Mouse (Mus musculus) embryonic facial prominence, embryonic 12.5 days (tissue): ENCODE data around the gene Ski. TPM values are rescaled to one million over a fixed set of nuclear protein-coding genes. Genes with fewer than 3 reads are reported as not detected.
A peak's percentile ranks its signal among the peaks of the same experiment; 100 is the strongest.

Source experiments
- ATAC-seq: fragments of 200-750 bp; cut with Nextera tagmentation; 2 replicates; pipeline ENCODE4 v1.8.0; 2017; ENCODE audit not compliant: insufficient number of reproducible peaks, insufficient read depth, low FRiP score, low TSS enrichment
- H3K27ac ChIP-seq: fragments of 300-500 bp; sonication (generic); 2 replicates; pipeline ENCODE4 v1.5.1; 2016; ENCODE audit warnings: mild to moderate bottlenecking
- H3K27me3 ChIP-seq: fragments of 300-500 bp; sonication (generic); 2 replicates; pipeline ENCODE4 v1.6.1; 2016; ENCODE audit warnings: mild to moderate bottlenecking, moderate library complexity
- H3K36me3 ChIP-seq: fragments of 300-500 bp; sonication (generic); 2 replicates; pipeline ENCODE4 v1.6.1; 2016; ENCODE audit warnings: mild to moderate bottlenecking
- H3K4me1 ChIP-seq: fragments of 300-500 bp; sonication (generic); 2 replicates; pipeline ENCODE4 v1.6.1; 2016
- H3K4me2 ChIP-seq: fragments of 300-500 bp; sonication (generic); replicated peaks from 2 replicates; pipeline ENCODE4 v1.6.1; 2016; ENCODE audit warnings: mild to moderate bottlenecking, moderate library complexity
- H3K4me3 ChIP-seq: fragments of 300-500 bp; sonication (generic); 2 replicates; pipeline ENCODE4 v1.5.1; 2016; ENCODE audit warnings: mild to moderate bottlenecking
- H3K9ac ChIP-seq: fragments of 300-500 bp; sonication (generic); 2 replicates; pipeline ENCODE4 v1.6.1; 2016; ENCODE audit warnings: mild to moderate bottlenecking, moderate library complexity
- H3K9me3 ChIP-seq: fragments of 300-500 bp; sonication (generic); 2 replicates; pipeline ENCODE4 v1.6.1; 2016; ENCODE audit warnings: mild to moderate bottlenecking, moderate library complexity
- WGBS: fragments of 180-500 bp; shearing (Covaris S2); methylation state at CpG from one replicate; pipeline ENCODE4 v1.1.7; 2016; 5-methylcytosine and 5-hydroxymethylcytosine counted together
- polyA plus RNA-seq: library from polyadenylated mRNA; unstranded; fragments of >200 nt; fragmentation: Nextera tagmentation; extraction: Ambion mirVana; gene quantifications from 2 replicates; pipeline ENCODE4 v1.2.1, GENCODE M21; 2016

Ski gene
- polyA plus RNA-seq, 1 experiment from 2014 or later, result 17.7 TPM

- Histone ChIP-seq H3K9me3 (no peaks in the 10 kb centered on the region), H3K4me2 (no peak overlapping the region), H3K27me3 (no peaks in the 10 kb centered on the region), H3K9ac (no peak overlapping the region), H3K36me3 (no peaks in the 10 kb centered on the region), H3K4me3 (no peak overlapping the region), H3K27ac (peak overlapping the region; percentile 64), H3K4me1 (peaks cover 42% of the 10 kb centered on the region)
- 72% methylated on average over 14 of the region's 14 CpGs for WGBS
- no peak for ATAC-seq
Observed at GRCm38 (mm10) chr4:155129996-155130395, 92.4 kb downstream of the Ski start.

GRCm38 (mm10) chr4:155129132-155129917 is 93.1 kb downstream of the Ski start:
- Histone ChIP-seq H3K4me1 (peaks cover 41% of the 10 kb centered on the region), H3K27ac (peak overlapping the region; percentile 64; the same call in 1 of the 2 replicates), H3K27me3 (no peaks in the 10 kb centered on the region), H3K4me2 (no peak overlapping the region), H3K36me3 (no peaks in the 10 kb centered on the region), H3K9me3 (no peaks in the 10 kb centered on the region), H3K4me3 (no peak overlapping the region), H3K9ac (no peak overlapping the region)
- ATAC-seq, result no peak
- 96% methylated on average over 10 of the region's 10 CpGs for WGBS

GRCm38 (mm10) chr4:155128411-155128810 is 94.0 kb downstream of the Ski start:
- no peaks in the 10 kb centered on the region for H3K27me3 ChIP-seq
- WGBS, result 89% methylated on average over 15 of the region's 15 CpGs
- no peak for ATAC-seq
- no peak overlapping the region for H3K27ac ChIP-seq
- no peak overlapping the region for H3K4me2 ChIP-seq
- H3K9me3 ChIP-seq, result no peaks in the 10 kb centered on the region
- H3K36me3 ChIP-seq, result no peaks in the 10 kb centered on the region
- no peak overlapping the region for H3K4me3 ChIP-seq
- no peak overlapping the region for H3K9ac ChIP-seq
- H3K4me1 ChIP-seq, result peaks cover 34% of the 10 kb centered on the region

GRCm38 (mm10) chr4:155126602-155127372 is 95.6 kb downstream of the Ski start:
- no peaks in the 10 kb centered on the region for H3K36me3 ChIP-seq
- no peak for ATAC-seq
- no peak overlapping the region for H3K4me3 ChIP-seq
- no peaks in the 10 kb centered on the region for H3K27me3 ChIP-seq
- 71% methylated on average over 7 of the region's 7 CpGs for WGBS
- no peaks in the 10 kb centered on the region for H3K9me3 ChIP-seq
- H3K4me2 ChIP-seq, result no peak overlapping the region
- H3K27ac ChIP-seq, result 0 out of 2 replicates have a peak overlapping the region, but pooled peaks have one; percentile 5
- peaks cover 43% of the 10 kb centered on the region for H3K4me1 ChIP-seq
- H3K9ac ChIP-seq, result no peak overlapping the region

GRCm38 (mm10) chr4:155126194-155126593 is 96.2 kb downstream of the Ski start:
- H3K27ac ChIP-seq, result no peak overlapping the region

GRCm38 (mm10) chr4:155125310-155125709 is 97.1 kb downstream of the Ski start:
- H3K4me3 ChIP-seq, result no peak overlapping the region
- H3K9me3 ChIP-seq, result no peaks in the 10 kb centered on the region
- no peak overlapping the region for H3K27ac ChIP-seq
- ATAC-seq, result no peak
- no peaks in the 10 kb centered on the region for H3K36me3 ChIP-seq
- H3K9ac ChIP-seq, result no peak overlapping the region; the same call in 1 of the 2 replicates
- peaks cover 36% of the 10 kb centered on the region for H3K4me1 ChIP-seq
- no peak overlapping the region for H3K4me2 ChIP-seq
- WGBS, result 49% methylated on average over 7 of the region's 7 CpGs
- H3K27me3 ChIP-seq, result no peaks in the 10 kb centered on the region

More at GRCm38 (mm10) chr4:155126194-155126593, 96.2 kb downstream of the Ski start:
- no peaks in the 10 kb centered on the region for H3K27me3 ChIP-seq
- no peak overlapping the region for H3K4me3 ChIP-seq
- no peaks in the 10 kb centered on the region for H3K9me3 ChIP-seq
- 85% methylated on average over 5 of the region's 5 CpGs for WGBS
- H3K4me2 ChIP-seq, result no peak overlapping the region
- H3K36me3 ChIP-seq, result no peaks in the 10 kb centered on the region
- H3K4me1 ChIP-seq, result peaks cover 43% of the 10 kb centered on the region
- H3K9ac ChIP-seq, result no peak overlapping the region
- no peak for ATAC-seq

- Histone ChIP-seq H3K4me1 (peaks cover 27% of the 10 kb centered on the region), H3K4me2 (no peak overlapping the region), H3K9ac (no peak overlapping the region), H3K36me3 (no peaks in the 10 kb centered on the region), H3K27ac (0 out of 2 replicates have a peak overlapping the region, but pooled peaks have one; percentile 94), H3K27me3 (no peaks in the 10 kb centered on the region), H3K9me3 (no peaks in the 10 kb centered on the region), H3K4me3 (no peak overlapping the region)
- ATAC-seq, result no peak
- WGBS, result 82% methylated on average over 9 of the region's 9 CpGs
Observed at GRCm38 (mm10) chr4:155123868-155124534, 98.4 kb downstream of the Ski start.

GRCm38 (mm10) chr4:155122444-155123040 is 99.8 kb downstream of the Ski start:
- Histone ChIP-seq H3K27ac (peak overlapping the region; percentile 94), H3K9me3 (no peaks in the 10 kb centered on the region), H3K9ac (peak overlapping the region; percentile 39), H3K27me3 (no peaks in the 10 kb centered on the region), H3K4me3 (no peak overlapping the region), H3K36me3 (no peaks in the 10 kb centered on the region), H3K4me2 (peak overlapping the region; percentile 30; the same call in 1 of the 2 replicates), H3K4me1 (peaks cover 27% of the 10 kb centered on the region)
- WGBS, result 17% methylated on average over 16 of the region's 16 CpGs
- ATAC-seq, result peak; percentile 78

- no peaks in the 10 kb centered on the region for H3K27me3 ChIP-seq
- H3K4me1 ChIP-seq, result peaks cover 27% of the 10 kb centered on the region
- 70% methylated on average over 6 of the region's 6 CpGs for WGBS
- peak; percentile 12 for ATAC-seq
- peak overlapping the region; percentile 94 for H3K27ac ChIP-seq
- H3K9me3 ChIP-seq, result no peaks in the 10 kb centered on the region
- peak overlapping the region; percentile 39 for H3K9ac ChIP-seq
- 0 out of 2 replicates have a peak overlapping the region, but pooled peaks have one; percentile 30 for H3K4me2 ChIP-seq
- H3K36me3 ChIP-seq, result no peaks in the 10 kb centered on the region
- no peak overlapping the region for H3K4me3 ChIP-seq
Observed at GRCm38 (mm10) chr4:155121915-155122443, 100.4 kb downstream of the Ski start.

- ATAC-seq, result no peak
- WGBS, result 87% methylated on average over 6 of the region's 6 CpGs
- H3K4me2 ChIP-seq, result no peak overlapping the region
- H3K27ac ChIP-seq, result peak overlapping the region; percentile 61; the same call in 1 of the 2 replicates
- H3K9me3 ChIP-seq, result no peaks in the 10 kb centered on the region
- no peak overlapping the region for H3K4me3 ChIP-seq
- no peak overlapping the region for H3K9ac ChIP-seq
- H3K36me3 ChIP-seq, result no peaks in the 10 kb centered on the region
- no peaks in the 10 kb centered on the region for H3K27me3 ChIP-seq
- peaks cover 27% of the 10 kb centered on the region for H3K4me1 ChIP-seq
Observed at GRCm38 (mm10) chr4:155121222-155121621, 101.2 kb downstream of the Ski start.

- ATAC-seq, result no peak
- Histone ChIP-seq H3K9me3 (no peaks in the 10 kb centered on the region), H3K27ac (peak overlapping the region; percentile 61; the same call in 1 of the 2 replicates), H3K36me3 (no peaks in the 10 kb centered on the region), H3K27me3 (no peaks in the 10 kb centered on the region), H3K4me2 (no peak overlapping the region), H3K4me1 (peaks cover 27% of the 10 kb centered on the region), H3K9ac (no peak overlapping the region), H3K4me3 (no peak overlapping the region)
- WGBS, result 77% methylated on average over 5 of the region's 5 CpGs
Observed at GRCm38 (mm10) chr4:155120583-155120982, 101.8 kb downstream of the Ski start.
